Mouse (Mus musculus): ENCODE results near the gene Prss16. TPM values are rescaled to one million over a fixed set of nuclear protein-coding genes. Genes with fewer than 3 reads are reported as not detected.

Gene Prss16
- 0.08 and 0.21 TPM in 2 replicates for polyA plus RNA-seq (2012; rRNA removed)

GRCm38 (mm10) chr13:22009642-22010041 lies at the start of gene Prss16:
Gene Prss16, minus strand, starts transcription at chr13:22009742.
- no peak for TF ChIP-seq CTCF (IDR thresholded peaks at IDR 0.05; ENCODE audit: borderline replicate concordance, extremely low read depth, insufficient read depth, insufficient read length)
- TF ChIP-seq POLR2A (IDR thresholded peaks at IDR 0.05; ENCODE audit: borderline replicate concordance, extremely low read depth, insufficient read depth, insufficient read length, poor library complexity, severe bottlenecking): no peak
- no peak for DNase-seq (ENCODE audit: low read depth)

DNA sequence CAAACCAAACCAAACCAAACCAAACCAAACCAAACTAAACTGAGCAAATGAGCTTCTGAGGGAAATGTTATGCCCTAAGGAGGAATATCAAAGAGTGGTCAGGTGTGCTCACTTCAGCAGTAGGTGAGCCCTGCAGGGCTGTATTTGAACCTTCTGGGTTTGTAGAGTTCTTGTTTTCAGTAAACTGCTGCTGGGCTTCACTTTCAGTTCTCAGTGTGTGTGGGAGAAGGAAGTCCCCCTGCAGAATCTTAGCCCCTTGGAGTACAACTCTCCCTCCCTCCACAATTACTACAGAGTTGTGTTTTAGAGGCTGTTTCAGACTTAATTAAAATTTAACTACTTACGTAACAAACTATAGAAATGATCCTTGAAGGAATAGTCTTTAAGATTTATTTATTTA lies 44.2 kb upstream of the Prss16 start:
- no peak for DNase-seq (ENCODE audit: low read depth)
- no peak for TF ChIP-seq POLR2A (IDR thresholded peaks at IDR 0.05; ENCODE audit: borderline replicate concordance, extremely low read depth, insufficient read depth, insufficient read length, poor library complexity, severe bottlenecking)
- no peak for TF ChIP-seq CTCF (IDR thresholded peaks at IDR 0.05; ENCODE audit: borderline replicate concordance, extremely low read depth, insufficient read depth, insufficient read length)

DNA sequence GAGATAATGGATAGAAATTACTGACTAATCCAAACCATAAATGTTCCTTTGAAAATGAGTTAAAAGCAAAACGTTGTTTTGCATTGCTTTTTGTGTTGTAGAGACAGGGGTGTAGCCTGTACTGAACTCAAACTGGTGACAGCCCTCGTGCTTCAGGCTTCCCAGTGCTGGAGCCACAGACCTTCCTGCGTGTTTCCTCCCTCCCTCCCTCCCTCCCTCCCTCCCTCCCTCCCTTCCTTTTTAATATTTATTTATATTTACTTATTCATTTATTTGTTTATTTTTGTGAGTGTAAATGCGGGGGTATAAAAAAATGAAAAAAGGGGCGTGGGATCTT lies 41.9 kb upstream of the Prss16 start:
- no peak for DNase-seq (ENCODE audit: low read depth)
- TF ChIP-seq CTCF (IDR thresholded peaks at IDR 0.05; ENCODE audit: borderline replicate concordance, extremely low read depth, insufficient read depth, insufficient read length): no peak
- no peak for TF ChIP-seq POLR2A (IDR thresholded peaks at IDR 0.05; ENCODE audit: borderline replicate concordance, extremely low read depth, insufficient read depth, insufficient read length, poor library complexity, severe bottlenecking)

GRCm38 (mm10) chr13:22050591-22051522 lies 41.3 kb upstream of the Prss16 start:
- DNase-seq (ENCODE audit: low read depth): peak; percentile 97
- TF ChIP-seq CTCF (IDR thresholded peaks at IDR 0.05; ENCODE audit: borderline replicate concordance, extremely low read depth, insufficient read depth, insufficient read length): peak; percentile 73
- TF ChIP-seq POLR2A (IDR thresholded peaks at IDR 0.05; ENCODE audit: borderline replicate concordance, extremely low read depth, insufficient read depth, insufficient read length, poor library complexity, severe bottlenecking): no peak; the same call in 1 of the 2 replicates

- peak; percentile 88 for DNase-seq (ENCODE audit: low read depth)
- TF ChIP-seq CTCF (IDR thresholded peaks at IDR 0.05; ENCODE audit: borderline replicate concordance, extremely low read depth, insufficient read depth, insufficient read length) (no peak), POLR2A (IDR thresholded peaks at IDR 0.05; ENCODE audit: borderline replicate concordance, extremely low read depth, insufficient read depth, insufficient read length, poor library complexity, severe bottlenecking) (no peak)
These were observed 40.3 kb upstream of the Prss16 start for GRCm38 (mm10) chr13:22049737-22050440.

DNA sequence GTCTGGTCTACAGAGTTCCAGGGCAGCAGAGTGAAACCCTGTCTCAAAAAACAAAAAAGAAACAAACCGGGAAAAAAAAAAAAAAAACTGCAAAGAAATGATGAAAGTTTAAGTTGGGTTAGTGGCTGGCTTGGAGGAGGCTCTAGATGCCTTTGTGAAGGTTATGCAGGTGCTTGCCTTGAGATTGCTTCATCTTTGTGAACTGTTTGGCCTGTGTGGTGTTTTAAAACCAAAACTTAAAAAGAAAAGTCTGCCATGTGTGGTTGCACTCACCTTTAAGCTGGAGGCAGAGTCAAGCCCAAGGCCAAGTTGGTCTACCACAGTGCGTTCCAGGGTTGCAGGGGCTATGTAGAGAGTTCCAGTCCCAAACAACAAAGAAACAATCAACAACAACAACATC lies 39.5 kb upstream of the Prss16 start:
- TF ChIP-seq CTCF (IDR thresholded peaks at IDR 0.05; ENCODE audit: borderline replicate concordance, extremely low read depth, insufficient read depth, insufficient read length) (no peak), POLR2A (IDR thresholded peaks at IDR 0.05; ENCODE audit: borderline replicate concordance, extremely low read depth, insufficient read depth, insufficient read length, poor library complexity, severe bottlenecking) (no peak)
- DNase-seq (ENCODE audit: low read depth): no peak

DNA sequence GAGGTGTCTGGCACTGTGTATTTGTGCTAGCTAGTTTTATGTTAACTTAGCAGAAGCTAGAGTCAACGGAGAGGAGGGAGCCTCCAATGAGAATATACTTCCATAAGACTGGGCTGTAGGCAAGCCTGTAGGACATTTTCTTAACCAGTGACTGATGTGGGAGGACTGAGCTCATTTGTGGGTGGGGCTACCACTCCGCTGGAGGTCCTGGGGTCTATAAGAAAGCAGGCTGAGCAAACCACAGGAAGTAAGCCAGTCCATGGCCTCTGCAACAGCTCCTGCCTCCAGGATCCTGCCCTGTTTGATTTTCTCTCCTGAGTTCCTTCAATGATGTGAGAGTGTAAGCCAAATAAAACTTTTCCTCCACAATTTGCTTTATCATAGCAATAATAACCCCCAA lies 35.8 kb upstream of the Prss16 start:
- TF ChIP-seq CTCF (IDR thresholded peaks at IDR 0.05; ENCODE audit: borderline replicate concordance, extremely low read depth, insufficient read depth, insufficient read length) (no peak), POLR2A (IDR thresholded peaks at IDR 0.05; ENCODE audit: borderline replicate concordance, extremely low read depth, insufficient read depth, insufficient read length, poor library complexity, severe bottlenecking) (no peak)
- no peak for DNase-seq (ENCODE audit: low read depth)

- TF ChIP-seq POLR2A (IDR thresholded peaks at IDR 0.05; ENCODE audit: borderline replicate concordance, extremely low read depth, insufficient read depth, insufficient read length, poor library complexity, severe bottlenecking) (no peak), CTCF (IDR thresholded peaks at IDR 0.05; ENCODE audit: borderline replicate concordance, extremely low read depth, insufficient read depth, insufficient read length) (no peak)
These were observed 35.1 kb upstream of the Prss16 start for GRCm38 (mm10) chr13:22044432-22045155.

GRCm38 (mm10) chr13:22043503-22044431 lies 34.2 kb upstream of the Prss16 start:
- no peak for TF ChIP-seq POLR2A (IDR thresholded peaks at IDR 0.05; ENCODE audit: borderline replicate concordance, extremely low read depth, insufficient read depth, insufficient read length, poor library complexity, severe bottlenecking)
- 0 out of 2 replicates have a peak, but pooled peaks have one; percentile 12 for TF ChIP-seq CTCF (IDR thresholded peaks at IDR 0.05; ENCODE audit: borderline replicate concordance, extremely low read depth, insufficient read depth, insufficient read length)
- peak; percentile 89 for DNase-seq (ENCODE audit: low read depth)

More at GRCm38 (mm10) chr13:22044432-22045155, 35.1 kb upstream of the Prss16 start:
- DNase-seq (ENCODE audit: low read depth): no peak

All from brain, embryonic 14.5 days (tissue).